Mouse (Mus musculus): ENCODE data around the gene Rhbdl2. TPM values are rescaled to one million over a fixed set of nuclear protein-coding genes. Genes with fewer than 3 reads are reported as not detected.
A peak's percentile ranks its signal among the peaks of the same experiment; 100 is the strongest.

Gene Rhbdl2
- polyA plus RNA-seq (2012), result not detected in 2 replicates

DNA sequence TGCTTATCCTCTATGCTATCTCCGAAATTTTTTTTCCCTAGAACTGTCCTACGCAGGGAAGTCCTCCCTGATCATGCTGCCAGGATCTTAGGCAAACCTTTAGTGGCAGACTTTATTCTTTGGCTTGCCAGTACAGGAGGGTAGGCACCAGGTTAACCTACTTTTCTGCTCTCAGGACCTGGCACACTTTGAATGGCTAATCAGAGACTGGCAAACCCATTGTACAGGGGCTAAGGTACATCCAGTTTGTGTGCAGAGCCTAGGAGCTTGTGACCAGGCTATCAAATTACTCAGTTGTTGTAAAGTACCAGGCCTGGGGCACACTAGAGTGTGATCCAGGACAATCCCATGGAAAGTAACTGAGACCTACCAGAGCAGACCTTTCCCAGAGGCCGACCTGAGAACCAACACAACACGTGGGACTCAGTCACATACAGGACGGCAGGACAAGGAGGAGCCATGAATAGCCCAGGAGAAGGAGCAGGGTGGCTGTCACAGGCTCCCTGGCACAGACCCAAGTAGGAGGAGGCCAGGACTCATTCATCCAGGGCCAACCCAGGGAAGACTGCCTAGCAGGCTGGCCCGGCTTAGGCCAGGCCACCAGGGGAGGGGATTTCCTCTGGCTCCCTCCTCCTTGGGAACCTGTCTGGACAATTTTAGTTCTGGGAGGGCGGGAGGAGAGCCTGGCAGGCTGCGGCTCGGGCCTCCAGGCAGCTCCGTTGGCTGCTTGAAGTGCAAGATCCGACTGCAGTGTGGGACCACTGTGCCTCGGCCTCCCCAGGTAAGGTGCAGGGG lies at the start of gene Rhbdl2:
Gene Rhbdl2 (plus strand): TSS at position 684 of the 795 bp plus-strand sequence.
- no peaks in the 10 kb centered on the region for H3K27me3 ChIP-seq (ENCODE audit: control insufficient read depth)
- H3K9me3 ChIP-seq (ENCODE audit: control insufficient read depth, low read length), result no peaks in the 10 kb centered on the region
- TF ChIP-seq TAL1 (IDR thresholded peaks at IDR 0.05; ENCODE audit: low read length), result no peak
- no peak for TF ChIP-seq GATA1 (IDR thresholded peaks at IDR 0.05; ENCODE audit: low read length)
- H3K4me3 ChIP-seq (replicated peaks), result no peak within 1 kb of the TSS
- no peaks in the 10 kb centered on the region for H3K36me3 ChIP-seq (ENCODE audit: control insufficient read depth)
- H3K4me1 ChIP-seq (ENCODE audit: control insufficient read depth), result no peaks in the 10 kb centered on the region

DNA sequence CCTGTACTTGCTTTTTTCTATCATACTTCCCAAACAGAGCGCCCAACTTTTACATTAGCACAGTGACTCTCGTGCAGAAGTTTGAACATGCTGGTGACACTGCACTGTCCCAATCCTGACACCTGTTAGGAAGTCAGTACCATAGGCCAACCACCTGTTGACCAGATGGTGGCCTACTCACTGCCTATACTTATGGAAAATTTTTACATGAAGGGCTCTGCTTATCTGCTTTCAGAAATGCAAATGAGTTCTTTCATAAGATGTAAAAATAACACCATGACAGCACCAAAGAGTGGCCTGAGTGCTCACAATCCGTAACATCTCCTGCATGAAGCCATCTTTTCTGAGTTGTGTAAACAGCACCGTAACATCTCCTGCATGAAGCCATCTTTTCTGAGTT lies 49.0 kb upstream of the Rhbdl2 start:
- Histone ChIP-seq H3K36me3 (ENCODE audit: control insufficient read depth) (peaks cover 84% of the 10 kb centered on the region), H3K4me1 (ENCODE audit: control insufficient read depth) (no peaks in the 10 kb centered on the region; the same call in 1 of the 2 replicates), H3K9me3 (ENCODE audit: control insufficient read depth, low read length) (no peaks in the 10 kb centered on the region), H3K4me3 (replicated peaks) (no peak overlapping the region), H3K27me3 (ENCODE audit: control insufficient read depth) (no peaks in the 10 kb centered on the region)
- TF ChIP-seq TAL1 (IDR thresholded peaks at IDR 0.05; ENCODE audit: low read length), result no peak
- TF ChIP-seq GATA1 (IDR thresholded peaks at IDR 0.05; ENCODE audit: low read length), result no peak

DNA sequence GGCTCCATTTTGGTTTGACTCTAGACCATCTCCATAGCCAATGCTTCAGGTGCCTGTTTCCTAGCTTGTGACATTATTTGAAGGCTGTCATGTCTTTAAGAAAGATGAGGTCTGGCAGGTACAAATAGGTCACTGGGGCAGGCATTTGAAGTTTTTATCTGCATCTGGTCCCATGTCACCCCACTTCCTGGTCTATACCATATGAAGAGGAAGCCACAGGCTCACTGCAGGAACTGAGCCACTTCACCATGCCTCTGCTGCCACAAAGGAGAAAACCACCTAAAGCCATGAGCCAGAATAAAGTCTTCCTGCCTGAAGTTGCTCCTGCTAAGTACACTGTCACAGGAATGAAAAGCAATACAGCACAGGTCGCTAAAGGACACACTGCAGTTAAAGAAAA lies 44.8 kb upstream of the Rhbdl2 start:
- Histone ChIP-seq H3K9me3 (ENCODE audit: control insufficient read depth, low read length) (no peaks in the 10 kb centered on the region), H3K27me3 (ENCODE audit: control insufficient read depth) (no peaks in the 10 kb centered on the region), H3K4me3 (replicated peaks) (no peak overlapping the region), H3K36me3 (ENCODE audit: control insufficient read depth) (peaks cover 68% of the 10 kb centered on the region), H3K4me1 (ENCODE audit: control insufficient read depth) (peaks cover 10% of the 10 kb centered on the region)
- no peak for TF ChIP-seq GATA1 (IDR thresholded peaks at IDR 0.05; ENCODE audit: low read length)
- TF ChIP-seq TAL1 (IDR thresholded peaks at IDR 0.05; ENCODE audit: low read length), result no peak

DNA sequence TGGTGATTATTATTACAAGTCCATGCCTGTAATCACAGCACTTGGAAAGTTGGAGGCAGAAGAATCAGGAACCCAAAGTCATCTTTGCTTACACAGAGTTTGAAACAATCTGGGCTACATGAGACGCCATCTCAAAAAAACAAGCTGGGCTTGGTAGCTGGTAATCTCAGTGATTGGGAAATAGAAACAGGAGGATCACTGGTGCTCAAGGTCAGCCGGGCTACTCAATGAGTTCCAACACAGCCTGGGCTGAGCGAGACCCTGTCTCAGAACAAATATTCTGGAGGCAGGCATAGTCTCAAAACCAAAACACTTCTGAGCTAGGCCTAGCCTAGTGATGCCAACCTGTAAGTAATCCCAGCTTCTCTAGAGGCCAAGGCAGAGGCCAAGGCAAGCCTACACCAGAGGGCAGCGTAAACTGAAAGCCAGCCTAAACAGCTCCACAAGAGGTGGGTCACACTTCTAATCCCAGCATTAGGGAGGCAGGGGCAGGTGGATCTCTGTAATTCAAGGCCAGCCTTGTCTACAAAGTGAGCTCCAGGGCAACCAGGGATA lies 42.4 kb upstream of the Rhbdl2 start:
- Histone ChIP-seq H3K27me3 (ENCODE audit: control insufficient read depth) (no peaks in the 10 kb centered on the region), H3K9me3 (ENCODE audit: control insufficient read depth, low read length) (no peaks in the 10 kb centered on the region), H3K4me1 (ENCODE audit: control insufficient read depth) (peaks cover 27% of the 10 kb centered on the region), H3K4me3 (replicated peaks) (no peak overlapping the region), H3K36me3 (ENCODE audit: control insufficient read depth) (peaks cover 44% of the 10 kb centered on the region)
- TF ChIP-seq GATA1 (IDR thresholded peaks at IDR 0.05; ENCODE audit: low read length), result no peak
- no peak for TF ChIP-seq TAL1 (IDR thresholded peaks at IDR 0.05; ENCODE audit: low read length)

DNA sequence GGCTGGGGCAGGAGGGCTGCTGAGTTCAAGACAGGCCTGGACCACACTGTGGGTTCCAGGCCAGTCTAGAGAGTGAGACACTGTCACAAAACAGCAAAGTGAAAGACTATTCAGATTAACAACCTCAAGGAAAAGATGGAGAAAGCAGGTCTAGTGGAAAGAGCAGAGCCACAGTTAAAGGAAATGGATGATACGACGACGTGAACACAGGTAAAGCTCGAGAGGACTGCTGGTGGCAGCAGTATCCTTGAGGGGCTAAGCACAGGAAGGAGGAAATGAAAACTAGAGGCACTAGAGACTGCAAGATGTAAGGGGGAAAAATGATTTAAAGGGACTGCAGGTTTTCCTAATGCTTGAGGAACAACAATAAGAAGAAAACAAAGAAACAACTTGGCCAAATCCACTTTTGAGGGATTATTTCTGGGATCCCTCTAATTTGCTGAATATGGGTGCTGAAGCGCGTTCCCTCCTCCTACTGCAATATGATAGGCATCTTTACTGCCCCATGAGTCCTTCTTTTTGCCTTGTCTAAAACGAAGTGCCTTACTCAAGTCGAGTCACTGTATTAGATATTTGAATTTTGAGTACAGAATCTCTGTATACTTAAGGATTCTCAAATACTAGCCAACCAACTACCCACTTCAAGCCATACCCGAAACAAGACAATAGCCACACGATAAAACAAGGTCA lies 38.8 kb upstream of the Rhbdl2 start:
- no peaks in the 10 kb centered on the region for H3K9me3 ChIP-seq (ENCODE audit: control insufficient read depth, low read length)
- H3K27me3 ChIP-seq (ENCODE audit: control insufficient read depth), result peaks cover 20% of the 10 kb centered on the region
- H3K36me3 ChIP-seq (ENCODE audit: control insufficient read depth), result peaks cover 13% of the 10 kb centered on the region
- H3K4me1 ChIP-seq (ENCODE audit: control insufficient read depth), result peaks cover 33% of the 10 kb centered on the region
- peak overlapping the region; percentile 94 for H3K4me3 ChIP-seq (replicated peaks)
- TF ChIP-seq GATA1 (IDR thresholded peaks at IDR 0.05; ENCODE audit: low read length), result no peak; the same call in 1 of the 2 replicates

DNA sequence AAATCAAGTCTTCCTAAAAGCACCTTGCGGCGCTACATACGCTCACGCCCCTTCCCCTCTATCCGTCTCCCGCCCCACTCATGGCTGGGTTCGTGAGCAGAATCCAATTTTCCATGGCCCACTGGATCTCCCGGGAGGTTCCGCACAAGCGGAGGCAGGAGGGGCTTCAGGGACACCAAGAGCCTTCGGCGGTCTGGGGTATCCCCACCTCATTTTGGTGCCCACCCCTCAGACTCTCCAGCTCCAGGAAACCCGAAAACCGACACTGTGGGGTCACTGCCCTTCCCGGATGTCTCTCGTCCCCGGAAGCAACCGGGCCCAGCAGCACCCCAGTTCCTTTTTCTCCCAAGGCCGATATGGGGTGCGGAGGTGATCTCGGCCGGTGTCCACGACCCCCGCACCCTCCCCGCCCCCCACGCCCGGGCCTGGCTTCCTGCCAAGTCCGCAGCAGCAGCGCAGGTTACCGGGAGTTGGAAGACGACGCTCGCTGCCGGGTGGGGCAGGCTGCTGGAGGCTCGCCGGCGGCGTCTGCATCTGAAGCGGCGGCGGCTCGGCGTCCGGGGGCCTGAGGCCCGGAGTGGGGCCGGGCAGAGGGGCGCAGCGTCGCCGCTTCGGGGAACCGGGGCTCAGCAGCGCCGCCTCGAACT lies 38.1 kb upstream of the Rhbdl2 start:
- H3K36me3 ChIP-seq (ENCODE audit: control insufficient read depth), result peaks cover 13% of the 10 kb centered on the region

DNA sequence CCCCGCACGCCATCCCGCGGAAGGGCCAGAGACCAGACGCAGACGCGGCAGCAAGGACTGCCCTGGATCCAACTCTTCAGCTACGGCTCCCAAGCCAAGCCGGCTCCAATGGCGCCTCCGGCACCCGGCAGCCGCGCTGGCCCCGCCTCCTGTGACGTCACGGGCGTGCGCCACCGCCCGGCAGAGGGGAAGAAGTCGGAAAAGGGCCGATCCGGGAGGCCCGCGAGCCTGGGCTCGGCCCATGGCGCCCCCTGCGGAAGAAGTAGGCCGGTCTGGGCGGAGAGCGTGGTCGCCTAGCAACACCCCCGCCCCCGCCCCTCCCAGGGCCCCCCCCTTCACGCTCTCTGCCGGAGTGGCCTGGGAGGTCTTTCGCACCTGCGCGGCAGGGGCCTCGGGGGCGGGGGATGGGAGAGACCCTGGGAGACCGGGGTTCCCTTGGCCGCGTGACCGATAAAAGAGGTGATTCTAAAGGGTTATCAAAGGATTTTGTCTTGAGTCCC lies 37.5 kb upstream of the Rhbdl2 start, which contains the start of gene Akirin1:
Gene Akirin1 (minus strand): TSS at position 194 of the 500 bp plus-strand sequence.
- TF ChIP-seq TAL1 (IDR thresholded peaks at IDR 0.05; ENCODE audit: low read length) (no peak), GATA1 (IDR thresholded peaks at IDR 0.05; ENCODE audit: low read length) (no peak)
- peaks cover 13% of the 10 kb centered on the region for H3K36me3 ChIP-seq (ENCODE audit: control insufficient read depth)
- H3K27me3 ChIP-seq (ENCODE audit: control insufficient read depth), result peaks cover 20% of the 10 kb centered on the region
- H3K4me1 ChIP-seq (ENCODE audit: control insufficient read depth), result peaks cover 33% of the 10 kb centered on the region
- peak within 1 kb of the TSS; percentile 94 for H3K4me3 ChIP-seq (replicated peaks)
- no peaks in the 10 kb centered on the region for H3K9me3 ChIP-seq (ENCODE audit: control insufficient read depth, low read length)

More for the DNA sequence above, 38.1 kb upstream of the Rhbdl2 start:
- Histone ChIP-seq H3K27me3 (ENCODE audit: control insufficient read depth) (peaks cover 20% of the 10 kb centered on the region), H3K4me3 (replicated peaks) (peak overlapping the region; percentile 94), H3K4me1 (ENCODE audit: control insufficient read depth) (peaks cover 33% of the 10 kb centered on the region), H3K9me3 (ENCODE audit: control insufficient read depth, low read length) (no peaks in the 10 kb centered on the region)
- TF ChIP-seq GATA1 (IDR thresholded peaks at IDR 0.05; ENCODE audit: low read length) (no peak), TAL1 (IDR thresholded peaks at IDR 0.05; ENCODE audit: low read length) (no peak)

DNA sequence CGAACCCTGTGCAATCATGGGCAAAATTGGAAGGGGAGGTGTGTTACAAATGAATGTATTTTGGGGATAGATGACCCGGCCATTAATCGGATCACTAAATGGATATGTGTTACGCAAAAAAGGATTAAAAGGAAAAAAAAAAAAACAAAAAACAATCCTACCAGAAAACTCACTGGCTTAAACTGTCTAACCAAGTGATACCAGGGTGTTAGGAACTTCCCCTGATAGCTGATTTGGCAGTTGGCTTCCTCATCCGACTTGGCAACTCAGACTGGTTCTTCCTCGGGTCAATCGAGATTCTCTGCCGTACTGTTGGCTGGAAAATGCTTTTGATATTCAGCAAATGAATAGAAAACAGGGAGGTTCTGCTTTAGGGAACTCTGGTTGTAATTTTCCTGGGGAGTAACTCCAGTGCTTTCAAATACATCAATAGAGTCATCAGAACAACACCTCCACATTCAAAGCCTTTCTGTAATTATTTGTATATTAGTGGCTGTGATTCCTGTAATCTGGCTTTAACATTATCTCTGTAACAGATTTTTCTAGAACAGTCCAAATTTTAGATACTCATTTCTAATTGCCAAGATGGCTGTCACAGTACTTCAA lies 36.9 kb upstream of the Rhbdl2 start:
- no peaks in the 10 kb centered on the region for H3K9me3 ChIP-seq (ENCODE audit: control insufficient read depth, low read length)
- peaks cover 20% of the 10 kb centered on the region for H3K27me3 ChIP-seq (ENCODE audit: control insufficient read depth)
- TF ChIP-seq GATA1 (IDR thresholded peaks at IDR 0.05; ENCODE audit: low read length) (no peak), TAL1 (IDR thresholded peaks at IDR 0.05; ENCODE audit: low read length) (no peak)
- H3K4me1 ChIP-seq (ENCODE audit: control insufficient read depth), result peaks cover 31% of the 10 kb centered on the region
- peak overlapping the region; percentile 94 for H3K4me3 ChIP-seq (replicated peaks)
- H3K36me3 ChIP-seq (ENCODE audit: control insufficient read depth), result peaks cover 11% of the 10 kb centered on the region
